Mouse (Mus musculus): ENCODE data around the gene Fndc3b. TPM values are rescaled to one million over a fixed set of nuclear protein-coding genes. Genes with fewer than 3 reads are reported as not detected.

The Fndc3b gene
- polyA plus RNA-seq, 1 experiment from 2014 or later, result 10.9 TPM

GRCm38 (mm10) chr3:27655673-27656072 is 55.4 kb downstream of the Fndc3b start:
- H3K27ac ChIP-seq, result no peak overlapping the region
- H3K4me2 ChIP-seq, result no peak overlapping the region
- peaks cover 23% of the 10 kb centered on the region for H3K4me1 ChIP-seq (replicated peaks)
- H3K9ac ChIP-seq, result no peak overlapping the region
- ATAC-seq (ENCODE audit: low FRiP score), result no peak
- no peaks in the 10 kb centered on the region for H3K27me3 ChIP-seq
- no peak overlapping the region for H3K4me3 ChIP-seq
- no peaks in the 10 kb centered on the region for H3K9me3 ChIP-seq
- WGBS, result 72% methylated on average over 4 of the region's 4 CpGs
- H3K36me3 ChIP-seq, result no peaks in the 10 kb centered on the region

GRCm38 (mm10) chr3:27655042-27655441 is 56.1 kb downstream of the Fndc3b start:
- H3K4me3 ChIP-seq, result no peak overlapping the region
- WGBS, result 91% methylated on average over 11 of the region's 11 CpGs
- H3K9me3 ChIP-seq, result no peaks in the 10 kb centered on the region
- H3K9ac ChIP-seq, result no peak overlapping the region
- no peaks in the 10 kb centered on the region for H3K27me3 ChIP-seq
- ATAC-seq (ENCODE audit: low FRiP score), result no peak
- H3K36me3 ChIP-seq, result no peaks in the 10 kb centered on the region
- no peak overlapping the region for H3K27ac ChIP-seq
- peaks cover 23% of the 10 kb centered on the region for H3K4me1 ChIP-seq (replicated peaks)
- no peak overlapping the region for H3K4me2 ChIP-seq

GRCm38 (mm10) chr3:27652451-27653011 is 58.6 kb downstream of the Fndc3b start:
- H3K4me2 ChIP-seq, result no peak overlapping the region
- no peak overlapping the region for H3K4me3 ChIP-seq
- no peak overlapping the region for H3K27ac ChIP-seq
- no peaks in the 10 kb centered on the region for H3K9me3 ChIP-seq
- no peaks in the 10 kb centered on the region for H3K27me3 ChIP-seq
- no peak overlapping the region for H3K9ac ChIP-seq
- H3K4me1 ChIP-seq (replicated peaks), result peaks cover 26% of the 10 kb centered on the region
- 81% methylated on average over 9 of the region's 9 CpGs for WGBS
- ATAC-seq (ENCODE audit: low FRiP score), result no peak
- no peaks in the 10 kb centered on the region for H3K36me3 ChIP-seq

DNA sequence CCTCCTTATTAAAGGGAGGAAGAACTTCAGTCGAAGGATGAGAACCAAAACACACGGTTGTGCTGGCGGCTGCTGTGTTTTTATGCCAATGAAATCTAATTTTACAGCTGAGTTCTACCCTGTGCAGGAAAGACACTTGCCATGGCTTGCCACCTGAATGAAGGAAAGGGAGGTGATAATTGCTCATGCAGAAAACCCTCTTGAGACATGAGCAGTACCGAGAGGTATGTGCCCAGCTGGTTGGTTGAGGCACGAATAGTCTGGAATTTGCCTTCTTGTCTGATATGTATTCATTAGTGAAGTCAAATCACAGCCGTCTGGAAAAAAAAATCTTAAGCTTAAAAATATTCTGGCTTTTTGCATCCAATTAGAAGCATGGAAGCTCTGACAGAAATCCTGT is 59.4 kb downstream of the Fndc3b start:
- Histone ChIP-seq H3K9me3 (no peaks in the 10 kb centered on the region), H3K27me3 (no peaks in the 10 kb centered on the region), H3K9ac (no peak overlapping the region), H3K4me2 (no peak overlapping the region), H3K4me1 (replicated peaks) (peaks cover 30% of the 10 kb centered on the region), H3K36me3 (no peaks in the 10 kb centered on the region), H3K27ac (no peak overlapping the region), H3K4me3 (no peak overlapping the region)
- ATAC-seq (ENCODE audit: low FRiP score), result no peak
- WGBS, result 58% methylated on average over 6 of the region's 6 CpGs

- H3K27ac ChIP-seq, result no peak overlapping the region
- peaks cover 39% of the 10 kb centered on the region for H3K4me1 ChIP-seq (replicated peaks)
- WGBS, result 90% methylated on average over 11 of the region's 11 CpGs
- H3K4me3 ChIP-seq, result no peak overlapping the region
- H3K36me3 ChIP-seq, result no peaks in the 10 kb centered on the region
- no peak for ATAC-seq (ENCODE audit: low FRiP score)
- no peak overlapping the region for H3K9ac ChIP-seq
- H3K27me3 ChIP-seq, result no peaks in the 10 kb centered on the region
- H3K9me3 ChIP-seq, result no peaks in the 10 kb centered on the region
- H3K4me2 ChIP-seq, result no peak overlapping the region
Observed at GRCm38 (mm10) chr3:27650083-27650482, 61.0 kb downstream of the Fndc3b start.

DNA sequence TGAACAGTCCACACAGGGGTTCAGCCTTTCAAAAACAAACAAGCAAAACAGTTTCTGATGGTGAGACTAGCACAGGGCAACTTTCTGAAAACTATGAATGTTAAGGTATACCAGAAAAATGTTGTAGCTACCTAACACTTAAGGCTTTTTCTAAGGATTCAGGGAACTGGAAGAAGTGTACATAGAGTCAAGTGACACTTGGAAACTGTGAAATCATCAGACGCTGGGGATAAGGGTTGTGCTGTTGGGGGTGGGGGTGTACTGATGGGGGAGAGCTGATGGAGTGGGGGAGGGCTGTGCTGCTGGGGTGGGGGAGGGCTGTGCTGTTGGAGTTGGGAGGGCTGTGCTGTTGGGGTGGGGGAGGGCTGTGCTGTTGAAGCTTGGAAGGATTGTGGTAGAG is 61.8 kb downstream of the Fndc3b start:
- ATAC-seq (ENCODE audit: low FRiP score), result no peak
- 80% methylated on average over 1 of the region's 1 CpGs for WGBS
- Histone ChIP-seq H3K4me1 (replicated peaks) (peaks cover 36% of the 10 kb centered on the region), H3K27ac (no peak overlapping the region), H3K4me3 (no peak overlapping the region), H3K9ac (no peak overlapping the region), H3K4me2 (no peak overlapping the region), H3K36me3 (no peaks in the 10 kb centered on the region), H3K27me3 (no peaks in the 10 kb centered on the region), H3K9me3 (no peaks in the 10 kb centered on the region)

DNA sequence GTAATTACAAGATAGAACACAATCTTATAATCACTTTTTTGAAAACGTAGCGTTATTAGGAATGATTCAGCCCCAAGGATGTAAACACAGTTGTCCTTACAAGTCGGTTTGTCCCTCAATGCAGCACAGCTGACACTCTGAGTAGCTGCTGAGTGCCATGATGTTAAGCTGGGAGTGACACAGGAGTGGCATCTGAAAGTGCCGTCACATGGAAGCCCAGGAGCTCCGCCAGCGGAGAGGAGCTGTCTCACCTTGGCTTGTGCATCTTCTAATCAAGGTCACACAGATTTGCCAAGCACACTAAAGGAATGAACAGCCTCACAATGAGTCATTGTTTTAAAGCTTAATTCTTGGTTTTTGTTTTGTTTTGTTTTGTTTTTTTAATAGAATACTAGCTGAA is 68.7 kb downstream of the Fndc3b start:
- ATAC-seq (ENCODE audit: low FRiP score), result no peak
- WGBS, result 89% methylated on average over 6 of the region's 6 CpGs
- H3K27ac ChIP-seq, result no peak overlapping the region
- H3K4me3 ChIP-seq, result no peak overlapping the region
- H3K9me3 ChIP-seq, result no peaks in the 10 kb centered on the region
- peaks cover 17% of the 10 kb centered on the region for H3K4me1 ChIP-seq (replicated peaks)
- H3K4me2 ChIP-seq, result no peak overlapping the region
- no peaks in the 10 kb centered on the region for H3K36me3 ChIP-seq
- no peak overlapping the region for H3K9ac ChIP-seq
- no peaks in the 10 kb centered on the region for H3K27me3 ChIP-seq

- 92% methylated on average over 4 of the region's 4 CpGs for WGBS
- Histone ChIP-seq H3K9me3 (no peaks in the 10 kb centered on the region), H3K36me3 (no peaks in the 10 kb centered on the region), H3K27ac (no peak overlapping the region), H3K4me2 (no peak overlapping the region), H3K27me3 (no peaks in the 10 kb centered on the region), H3K4me3 (no peak overlapping the region), H3K9ac (no peak overlapping the region), H3K4me1 (replicated peaks) (peaks cover 13% of the 10 kb centered on the region)
- ATAC-seq (ENCODE audit: low FRiP score), result no peak
Observed at GRCm38 (mm10) chr3:27639701-27640100, 71.4 kb downstream of the Fndc3b start.

- Histone ChIP-seq H3K27ac (no peak overlapping the region), H3K27me3 (no peaks in the 10 kb centered on the region), H3K4me3 (no peak overlapping the region), H3K9me3 (no peaks in the 10 kb centered on the region), H3K4me2 (no peak overlapping the region), H3K4me1 (replicated peaks) (peaks cover 13% of the 10 kb centered on the region), H3K9ac (no peak overlapping the region), H3K36me3 (no peaks in the 10 kb centered on the region)
- 72% methylated on average over 6 of the region's 6 CpGs for WGBS
- no peak for ATAC-seq (ENCODE audit: low FRiP score)
Observed at GRCm38 (mm10) chr3:27637046-27637661, 74.0 kb downstream of the Fndc3b start.

- Histone ChIP-seq H3K36me3 (no peaks in the 10 kb centered on the region), H3K4me1 (replicated peaks) (peaks cover 19% of the 10 kb centered on the region), H3K4me2 (no peak overlapping the region), H3K27me3 (no peaks in the 10 kb centered on the region), H3K9me3 (no peaks in the 10 kb centered on the region), H3K4me3 (no peak overlapping the region), H3K27ac (no peak overlapping the region), H3K9ac (no peak overlapping the region)
- ATAC-seq (ENCODE audit: low FRiP score), result no peak
- WGBS, result 19% methylated on average over 3 of the region's 3 CpGs
Observed at GRCm38 (mm10) chr3:27635776-27636175, 75.3 kb downstream of the Fndc3b start.

DNA sequence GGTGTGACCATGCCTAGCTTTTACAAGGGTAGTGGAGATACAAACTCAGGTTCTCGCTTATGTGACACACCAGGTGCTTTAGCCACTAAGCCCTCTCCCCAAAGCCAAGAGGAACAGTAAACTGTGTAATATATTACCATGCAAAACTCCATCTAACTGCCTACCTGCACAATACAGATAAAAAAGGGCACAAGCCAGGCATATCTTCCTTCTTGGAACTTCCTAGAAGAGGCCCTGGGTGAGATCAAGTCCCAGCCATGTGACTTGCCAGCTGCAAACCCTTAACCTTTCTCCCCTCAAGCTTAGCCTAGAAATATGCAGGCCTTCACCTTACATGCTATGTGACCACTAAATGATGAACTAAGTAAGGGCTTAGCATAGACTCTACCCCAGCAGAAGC is 78.2 kb downstream of the Fndc3b start:
- no peaks in the 10 kb centered on the region for H3K9me3 ChIP-seq
- H3K4me2 ChIP-seq, result no peak overlapping the region
- H3K4me3 ChIP-seq, result no peak overlapping the region
- H3K27me3 ChIP-seq, result no peaks in the 10 kb centered on the region
- 93% methylated on average over 1 of the region's 1 CpGs for WGBS
- no peak overlapping the region for H3K27ac ChIP-seq
- H3K9ac ChIP-seq, result no peak overlapping the region
- peaks cover 19% of the 10 kb centered on the region for H3K4me1 ChIP-seq (replicated peaks)
- H3K36me3 ChIP-seq, result no peaks in the 10 kb centered on the region
- no peak for ATAC-seq (ENCODE audit: low FRiP score)

GRCm38 (mm10) chr3:27631112-27631511 is 80.0 kb downstream of the Fndc3b start:
- Histone ChIP-seq H3K9ac (no peak overlapping the region), H3K4me3 (no peak overlapping the region), H3K27ac (no peak overlapping the region), H3K4me1 (replicated peaks) (peaks cover 18% of the 10 kb centered on the region), H3K36me3 (no peaks in the 10 kb centered on the region), H3K9me3 (no peaks in the 10 kb centered on the region), H3K4me2 (no peak overlapping the region), H3K27me3 (no peaks in the 10 kb centered on the region)
- ATAC-seq (ENCODE audit: low FRiP score), result peak; percentile 74
- WGBS, result 68% methylated on average over 7 of the region's 7 CpGs

GRCm38 (mm10) chr3:27629716-27630115 is 81.4 kb downstream of the Fndc3b start:
- no peak for ATAC-seq (ENCODE audit: low FRiP score)
- H3K4me1 ChIP-seq (replicated peaks), result peaks cover 26% of the 10 kb centered on the region
- H3K9me3 ChIP-seq, result no peaks in the 10 kb centered on the region
- 97% methylated on average over 5 of the region's 5 CpGs for WGBS
- no peaks in the 10 kb centered on the region for H3K36me3 ChIP-seq
- no peak overlapping the region for H3K4me3 ChIP-seq
- no peak overlapping the region for H3K27ac ChIP-seq
- no peak overlapping the region for H3K4me2 ChIP-seq
- no peak overlapping the region for H3K9ac ChIP-seq
- H3K27me3 ChIP-seq, result no peaks in the 10 kb centered on the region
